Mouse (Mus musculus): Measurements from ENCODE around the gene Phtf2.
"Not testable (repeated sequence)": the region's sequence is repeated elsewhere in the genome, so short reads cannot be mapped to it uniquely, and the experiment has no call there.

- not testable (repeated sequence) for TF ChIP-seq EP300 (IDR thresholded peaks at IDR 0.05; ENCODE audit: insufficient read depth, low read depth, low read length); CTCF (IDR thresholded peaks at IDR 0.05)
Observed at GRCm38 (mm10) chr5:20715980-20716379, 165.9 kb downstream of the Phtf2 start.

Data from heart, adult 2 months (tissue).